Mouse (Mus musculus) kidney, postnatal 0 days (tissue): Measurements from ENCODE around the gene Actbl2. TPM values are rescaled to one million over a fixed set of nuclear protein-coding genes. Genes with fewer than 3 reads are reported as not detected.

ENCODE experiments used
- ATAC-seq: fragments of 200-750 bp; cut with Nextera tagmentation; replicated peaks from 2 replicates; pipeline ENCODE4 v1.8.0; 2017; ENCODE audit warnings: low read depth, moderate number of reproducible peaks, moderate TSS enrichment, moderate library complexity; ENCODE audit not compliant: low FRiP score
- DNase-seq: peaks from one replicate; pipeline ENCODE4 v3.0.0-alpha.2; 2016; ENCODE audit warnings: low spot score
- H3K27ac ChIP-seq: fragments of 300-500 bp; sonication (generic); 2 replicates; pipeline ENCODE4 v1.5.1; 2014; ENCODE audit warnings: mild to moderate bottlenecking
- H3K27me3 ChIP-seq: fragments of 300-500 bp; sonication (generic); 2 replicates; pipeline ENCODE4 v1.6.1; 2014; ENCODE audit warnings: low read length, mixed read lengths; ENCODE audit not compliant: insufficient read depth
- H3K36me3 ChIP-seq: fragments of 300-500 bp; sonication (generic); 2 replicates; pipeline ENCODE4 v1.6.1; 2014; ENCODE audit warnings: low read length, mixed read lengths; ENCODE audit not compliant: insufficient read depth
- H3K4me1 ChIP-seq: fragments of 300-500 bp; sonication (generic); replicated peaks from 2 replicates; pipeline ENCODE4 v1.6.1; 2014; ENCODE audit warnings: antibody characterized with exemption, low read length, mixed read lengths; ENCODE audit not compliant: insufficient read depth
- H3K4me2 ChIP-seq: fragments of 300-500 bp; sonication (generic); 2 replicates; pipeline ENCODE4 v1.6.1; 2014; ENCODE audit warnings: mild to moderate bottlenecking, low read length, moderate library complexity, mixed read lengths
- H3K4me3 ChIP-seq: fragments of 300-500 bp; sonication (generic); replicated peaks from 2 replicates; pipeline ENCODE4 v1.5.1; 2014; ENCODE audit warnings: low read depth, low read length
- H3K9ac ChIP-seq: fragments of 300-500 bp; sonication (generic); 2 replicates; pipeline ENCODE4 v1.6.1; 2014; ENCODE audit warnings: low read depth, low read length
- H3K9me3 ChIP-seq: fragments of 300-500 bp; sonication (generic); replicated peaks from 2 replicates; pipeline ENCODE4 v1.6.1; 2016; ENCODE audit warnings: low read length, inconsistent platforms, mixed read lengths
- CTCF ChIP-seq: IDR thresholded peaks from 2 replicates; pipeline ENCODE4 v1.5.1; 2016; ENCODE audit warnings: antibody characterized with exemption, low read depth, mild to moderate bottlenecking, moderate library complexity
- WGBS: fragments of 180-500 bp; shearing (Covaris S2); extraction: QIAGEN DNeasy Blood & Tissue Kit; methylation state at CpG from one replicate; pipeline ENCODE4 v1.1.7; 2014; 5-methylcytosine and 5-hydroxymethylcytosine counted together
- polyA plus RNA-seq: library from polyadenylated mRNA; unstranded; fragments of >200 nt; fragmentation: Nextera tagmentation; extraction: Ambion mirVana; gene quantifications from 2 replicates; pipeline ENCODE4 v1.2.1, GENCODE M21; 2015

The Actbl2 gene
- polyA plus RNA-seq, 1 experiment from 2014 or later: not detected

DNA sequence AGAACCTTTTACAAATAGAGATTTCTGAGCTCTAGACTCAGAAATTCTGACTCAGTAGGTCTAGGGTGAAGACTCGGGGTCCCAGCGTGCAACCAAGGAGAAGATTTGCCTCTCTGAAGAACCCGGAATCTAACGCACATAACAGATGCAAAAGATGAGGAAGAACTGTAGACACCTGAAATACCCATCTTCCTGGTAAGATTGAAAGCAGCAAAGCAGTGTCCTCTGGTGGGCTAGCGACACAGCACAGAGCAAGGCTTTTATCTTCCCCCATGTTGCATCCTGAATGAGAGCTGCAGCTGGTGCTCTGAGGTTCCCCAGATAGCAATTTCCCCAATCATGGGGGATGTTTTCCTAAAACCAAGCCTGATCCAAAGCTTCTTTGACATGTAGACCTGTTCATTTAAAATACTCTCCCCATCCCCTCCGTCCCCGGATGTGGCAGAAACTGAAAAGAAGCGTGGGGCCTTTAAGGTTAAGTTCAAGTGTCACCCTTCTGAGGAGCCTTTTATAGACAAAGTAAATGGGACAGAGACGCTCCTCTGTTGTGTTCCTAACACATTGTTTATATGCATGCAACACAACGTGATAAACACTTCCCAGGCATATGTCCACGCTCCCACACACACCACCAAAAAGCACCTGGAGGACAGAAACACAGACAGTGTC, 3.7 kb downstream of the Actbl2 start:
- no peak for ATAC-seq
- no peak for DNase-seq
- Histone ChIP-seq H3K27ac (no peak overlapping the region), H3K27me3 (no peaks in the 10 kb centered on the region), H3K4me1 (no peaks in the 10 kb centered on the region), H3K9me3 (no peaks in the 10 kb centered on the region), H3K9ac (no peak overlapping the region), H3K36me3 (no peaks in the 10 kb centered on the region), H3K4me3 (no peak overlapping the region), H3K4me2 (no peak overlapping the region)
- no peak for TF ChIP-seq CTCF
- WGBS: 84% methylated on average over 11 of the region's 11 CpGs

- ATAC-seq (no peak), DNase-seq (no peak)
- Histone ChIP-seq H3K27ac (no peak overlapping the region), H3K9ac (no peak overlapping the region), H3K36me3 (no peaks in the 10 kb centered on the region), H3K9me3 (no peaks in the 10 kb centered on the region), H3K27me3 (no peaks in the 10 kb centered on the region), H3K4me1 (no peaks in the 10 kb centered on the region), H3K4me2 (no peak overlapping the region), H3K4me3 (no peak overlapping the region)
- TF ChIP-seq CTCF: no peak
- 69% methylated on average over 6 of the region's 6 CpGs for WGBS
These were observed 4.3 kb downstream of the Actbl2 start for GRCm38 (mm10) chr13:111259093-111259491.

- ATAC-seq: no peak
- no peak for TF ChIP-seq CTCF
- H3K9me3 ChIP-seq: no peaks in the 10 kb centered on the region
- no peaks in the 10 kb centered on the region for H3K36me3 ChIP-seq
- no peak overlapping the region for H3K9ac ChIP-seq
- no peaks in the 10 kb centered on the region for H3K27me3 ChIP-seq
- WGBS: 73% methylated on average over 7 of the region's 7 CpGs
- H3K27ac ChIP-seq: no peak overlapping the region
- no peak overlapping the region for H3K4me3 ChIP-seq
- DNase-seq: no peak
- H3K4me2 ChIP-seq: no peak overlapping the region
- H3K4me1 ChIP-seq: no peaks in the 10 kb centered on the region
These were observed 4.9 kb downstream of the Actbl2 start for GRCm38 (mm10) chr13:111259711-111260110.

GRCm38 (mm10) chr13:111263186-111263585, 8.4 kb downstream of the Actbl2 start:
- Histone ChIP-seq H3K27me3 (no peaks in the 10 kb centered on the region), H3K36me3 (no peaks in the 10 kb centered on the region), H3K4me3 (no peak overlapping the region), H3K4me1 (no peaks in the 10 kb centered on the region), H3K4me2 (no peak overlapping the region), H3K27ac (no peak overlapping the region), H3K9me3 (no peaks in the 10 kb centered on the region), H3K9ac (no peak overlapping the region)
- 79% methylated on average over 2 of the region's 2 CpGs for WGBS
- no peak for DNase-seq
- no peak for ATAC-seq
- no peak for TF ChIP-seq CTCF

- 88% methylated on average over 3 of the region's 3 CpGs for WGBS
- no peak overlapping the region for H3K9ac ChIP-seq
- ATAC-seq: no peak
- DNase-seq: no peak
- H3K27me3 ChIP-seq: no peaks in the 10 kb centered on the region
- H3K36me3 ChIP-seq: no peaks in the 10 kb centered on the region
- no peaks in the 10 kb centered on the region for H3K9me3 ChIP-seq
- H3K4me3 ChIP-seq: no peak overlapping the region
- no peaks in the 10 kb centered on the region for H3K4me1 ChIP-seq
- TF ChIP-seq CTCF: no peak
- no peak overlapping the region for H3K4me2 ChIP-seq
- H3K27ac ChIP-seq: no peak overlapping the region
These were observed 8.9 kb downstream of the Actbl2 start for GRCm38 (mm10) chr13:111263758-111264157.

GRCm38 (mm10) chr13:111265231-111266000, 10.6 kb downstream of the Actbl2 start:
- Histone ChIP-seq H3K4me3 (no peak overlapping the region), H3K27me3 (no peaks in the 10 kb centered on the region), H3K4me2 (no peak overlapping the region), H3K9ac (no peak overlapping the region), H3K36me3 (no peaks in the 10 kb centered on the region), H3K9me3 (no peaks in the 10 kb centered on the region), H3K27ac (no peak overlapping the region), H3K4me1 (no peaks in the 10 kb centered on the region)
- 40% methylated on average over 4 of the region's 4 CpGs for WGBS
- DNase-seq (peak; percentile 26), ATAC-seq (no peak)
- no peak for TF ChIP-seq CTCF
